Mouse (Mus musculus) liver, embryonic 14.5 days (tissue): Measurements from ENCODE around the gene Plek2. TPM values are rescaled to one million over a fixed set of nuclear protein-coding genes. Genes with fewer than 3 reads are reported as not detected.

Source experiments
- ATAC-seq: fragments of 200-750 bp; cut with Nextera tagmentation; 2 replicates; pipeline ENCODE4 v1.8.0; 2017; ENCODE audit warnings: moderate number of reproducible peaks, mild to moderate bottlenecking, moderate library complexity; ENCODE audit not compliant: insufficient read depth
- DNase-seq, 3 experiments: peaks; one replicate each; pipeline ENCODE4 v3.0.0-alpha.2; 2012 to 2013; ENCODE audit warnings: low read depth in 3 of 3, low spot score in 3 of 3
- H3K27ac ChIP-seq: fragments of 300-500 bp; sonication (generic); 2 replicates; pipeline ENCODE4 v1.5.1; 2014; ENCODE audit warnings: moderate library complexity, mild to moderate bottlenecking, control low read depth, inconsistent platforms
- H3K27me3 ChIP-seq: fragments of 300-500 bp; sonication (generic); 2 replicates; pipeline ENCODE4 v1.6.1; 2014; ENCODE audit warnings: mild to moderate bottlenecking, low read length, moderate library complexity; ENCODE audit not compliant: control insufficient read depth, insufficient read depth
- H3K36me3 ChIP-seq: fragments of 300-500 bp; sonication (generic); replicated peaks from 2 replicates; pipeline ENCODE4 v1.6.1; 2014; ENCODE audit warnings: low read depth; ENCODE audit not compliant: control insufficient read depth, insufficient read depth
- H3K4me1 ChIP-seq, 2 experiments: fragments of 200-500 bp in 1 of 2; fragments of 300-500 bp in 1 of 2; sonication (generic) in 1 of 2; replicated peaks; 2 replicates each; pipeline ENCODE4 v1.6.1; 2012 to 2014; ENCODE audit warnings: antibody characterized with exemption in 1 of 2, inconsistent platforms in 1 of 2, low read length in 1 of 2; ENCODE audit not compliant: control insufficient read depth in 2 of 2, insufficient read depth in 2 of 2
- H3K4me2 ChIP-seq: fragments of 300-500 bp; sonication (generic); 2 replicates; pipeline ENCODE4 v1.6.1; 2014; ENCODE audit warnings: low read depth, mild to moderate bottlenecking, control low read depth, moderate library complexity
- H3K4me3 ChIP-seq, 2 experiments: fragments of 200-500 bp in 1 of 2; fragments of 300-500 bp in 1 of 2; sonication (generic) in 1 of 2; 2 replicates each; pipeline ENCODE4 v1.5.1; 2012 to 2014; ENCODE audit warnings: low read depth in 2 of 2, low read length in 2 of 2, mild to moderate bottlenecking in 2 of 2, control low read depth in 1 of 2, inconsistent platforms in 1 of 2, moderate library complexity in 1 of 2; ENCODE audit not compliant: insufficient read depth in 1 of 2
- H3K9ac ChIP-seq: fragments of 300-500 bp; sonication (generic); replicated peaks from 2 replicates; pipeline ENCODE4 v1.6.1; 2014; ENCODE audit warnings: mild to moderate bottlenecking, control low read depth, moderate library complexity
- H3K9me3 ChIP-seq: fragments of 300-500 bp; sonication (generic); 2 replicates; pipeline ENCODE4 v1.6.1; 2016; ENCODE audit warnings: low read length, mixed read lengths; ENCODE audit not compliant: control insufficient read depth
- CTCF ChIP-seq: IDR thresholded peaks from 2 replicates; pipeline ENCODE4 v1.5.1; 2016; ENCODE audit warnings: antibody characterized with exemption, low read depth, control low read depth
- EP300 ChIP-seq: IDR thresholded peaks from 2 replicates; pipeline ENCODE4 v1.6.1; 2016; ENCODE audit warnings: antibody characterized with exemption, low read depth
- WGBS: fragments of 180-500 bp; shearing (Covaris S2); extraction: QIAGEN DNeasy Blood & Tissue Kit; methylation state at CpG from one replicate; pipeline ENCODE4 v1.1.7; 2014; ENCODE audit not compliant: insufficient replicate concordance; 5-methylcytosine and 5-hydroxymethylcytosine counted together
- polyA plus RNA-seq, 2 experiments: library from polyadenylated mRNA; depleted of rRNA in 1 of 2; stranded (reverse) in 1 of 2; unstranded in 1 of 2; fragments of >200 nt; fragmentation: Nextera tagmentation in 1 of 2; extraction: Ambion mirVana in 1 of 2; gene quantifications; 2 replicates each; pipeline versions ENCODE4 v1.2.1 to v1.2.3; 2012 to 2014

Plek2 gene
- polyA plus RNA-seq, 2 experiments = 21.5 to 51.0 TPM

GRCm38 (mm10) chr12:78947161-78947560, 40.4 kb upstream of the Plek2 start:
- H3K4me1 ChIP-seq = no peaks in the 10 kb centered on the region
- no peaks in the 10 kb centered on the region for H3K36me3 ChIP-seq
- ATAC-seq = no peak
- H3K9ac ChIP-seq = no peak overlapping the region
- TF ChIP-seq CTCF = no peak
- TF ChIP-seq EP300 = no peak
- no peaks in the 10 kb centered on the region for H3K27me3 ChIP-seq
- no peak for DNase-seq
- no peak overlapping the region for H3K4me2 ChIP-seq
- no peak overlapping the region for H3K27ac ChIP-seq
- no peaks in the 10 kb centered on the region for H3K9me3 ChIP-seq
- WGBS = 52% methylated on average over 6 of the region's 6 CpGs
- H3K4me3 ChIP-seq = no peak overlapping the region

- Histone ChIP-seq H3K4me1 (no peaks in the 10 kb centered on the region), H3K4me3 (no peak overlapping the region), H3K27ac (no peak overlapping the region), H3K27me3 (peaks cover 3% of the 10 kb centered on the region), H3K36me3 (no peaks in the 10 kb centered on the region), H3K9ac (no peak overlapping the region), H3K9me3 (no peaks in the 10 kb centered on the region), H3K4me2 (no peak overlapping the region)
- DNase-seq (no peak), ATAC-seq (no peak)
- WGBS = 77% methylated on average over 6 of the region's 6 CpGs
- TF ChIP-seq EP300 (no peak), CTCF (no peak)
Observed at GRCm38 (mm10) chr12:78942931-78943330, 36.2 kb upstream of the Plek2 start.

GRCm38 (mm10) chr12:78940081-78940480, 33.3 kb upstream of the Plek2 start:
- Histone ChIP-seq H3K27ac (no peak overlapping the region), H3K9ac (no peak overlapping the region), H3K4me1 (no peaks in the 10 kb centered on the region), H3K4me2 (no peak overlapping the region), H3K4me3 (no peak overlapping the region), H3K36me3 (no peaks in the 10 kb centered on the region), H3K9me3 (no peaks in the 10 kb centered on the region), H3K27me3 (peaks cover 3% of the 10 kb centered on the region)
- no peak for DNase-seq
- 58% methylated on average over 5 of the region's 5 CpGs for WGBS
- no peak for ATAC-seq
- no peak for TF ChIP-seq EP300
- no peak for TF ChIP-seq CTCF

DNA sequence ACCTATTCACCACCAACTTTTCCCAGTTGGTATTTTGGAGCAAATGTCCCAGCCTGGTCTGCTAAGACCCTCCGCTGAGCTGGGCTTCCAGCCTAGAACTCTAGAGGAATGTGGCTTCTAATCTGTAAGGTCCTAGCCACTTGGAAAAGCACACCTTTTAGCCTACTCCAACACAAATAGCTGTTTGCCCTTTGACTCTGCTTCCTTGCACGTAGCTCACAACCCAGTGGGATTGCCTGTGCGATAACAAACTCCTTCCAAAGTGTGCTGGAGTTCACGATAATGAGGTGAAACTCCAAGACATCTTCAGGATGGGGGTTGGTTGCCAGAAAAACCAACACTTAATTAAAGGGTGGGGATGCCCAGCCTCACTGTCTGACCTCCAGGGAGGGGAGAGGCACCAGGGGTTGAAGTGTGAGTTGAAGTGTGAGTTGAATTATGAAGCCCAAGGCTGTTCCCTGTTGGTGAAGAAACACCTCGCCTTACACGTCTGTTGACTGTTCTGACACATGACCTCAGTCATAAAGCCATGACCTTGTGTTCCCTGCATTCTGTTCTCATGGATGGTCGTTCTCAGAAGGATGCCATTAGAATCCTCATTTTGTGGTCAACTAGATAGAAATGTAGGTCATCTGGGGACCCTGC, 32.8 kb upstream of the Plek2 start:
- ATAC-seq = no peak
- Histone ChIP-seq H3K9me3 (no peaks in the 10 kb centered on the region), H3K4me1 (no peaks in the 10 kb centered on the region), H3K36me3 (no peaks in the 10 kb centered on the region), H3K9ac (no peak overlapping the region), H3K4me2 (no peak overlapping the region), H3K27me3 (peaks cover 3% of the 10 kb centered on the region), H3K27ac (no peak overlapping the region), H3K4me3 (no peak overlapping the region)
- 64% methylated on average over 7 of the region's 7 CpGs for WGBS
- no peak for DNase-seq
- TF ChIP-seq EP300 (no peak), CTCF (no peak)

DNA sequence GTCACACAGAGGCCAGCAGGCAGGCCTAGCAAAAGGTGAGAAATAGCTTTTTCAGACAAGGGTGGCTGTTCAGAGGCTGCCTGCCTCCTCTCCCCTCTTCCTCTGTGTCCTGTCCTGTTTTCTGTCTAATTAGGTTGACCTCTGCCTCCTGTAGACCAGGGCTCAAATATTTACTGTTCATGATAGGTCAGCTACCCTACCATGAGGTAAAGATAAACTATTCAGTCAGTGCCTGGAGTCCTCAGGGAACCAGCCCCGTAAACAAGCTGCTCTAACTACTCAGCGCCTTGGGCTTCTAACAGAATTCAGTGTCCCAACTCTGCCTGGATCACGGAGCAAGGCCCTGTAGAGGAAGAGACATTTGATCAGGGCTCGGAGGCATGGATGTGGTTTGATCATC, 29.7 kb upstream of the Plek2 start:
- DNase-seq (no peak), ATAC-seq (no peak)
- Histone ChIP-seq H3K36me3 (no peaks in the 10 kb centered on the region), H3K4me2 (no peak overlapping the region), H3K9me3 (no peaks in the 10 kb centered on the region), H3K27me3 (peaks cover 10% of the 10 kb centered on the region), H3K4me1 (no peaks in the 10 kb centered on the region), H3K4me3 (no peak overlapping the region), H3K27ac (no peak overlapping the region), H3K9ac (no peak overlapping the region)
- TF ChIP-seq EP300 = no peak
- no peak for TF ChIP-seq CTCF
- WGBS = 57% methylated on average over 4 of the region's 4 CpGs
